Mouse (Mus musculus): ENCODE measurements around the gene Stxbp5l. TPM values are rescaled to one million over a fixed set of nuclear protein-coding genes. Genes with fewer than 3 reads are reported as not detected.

The Stxbp5l gene
- polyA plus RNA-seq, 1 experiment: not detected

DNA sequence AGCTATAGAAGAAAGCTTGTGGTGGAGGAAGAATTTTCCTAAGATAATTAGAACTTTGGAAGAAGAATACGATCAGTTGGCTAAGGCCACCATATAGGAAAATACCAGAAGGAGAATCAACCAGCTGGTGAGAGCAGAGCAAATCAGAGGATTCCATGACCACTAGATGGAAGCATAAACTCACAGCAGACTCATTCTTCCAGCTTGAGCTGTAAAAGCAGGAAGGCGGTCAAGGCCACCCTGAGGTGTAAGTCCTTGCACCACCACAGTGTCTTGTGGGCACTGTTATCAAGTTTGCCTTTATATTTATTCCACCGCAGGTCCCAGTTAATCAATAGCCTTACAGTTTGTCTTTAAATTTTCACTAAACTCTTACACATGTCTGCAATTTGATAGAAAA, 275.5 kb downstream of the Stxbp5l start:
- Histone ChIP-seq H3K79me2 (ENCODE audit: control insufficient read depth, insufficient read depth) (no peaks in the 10 kb centered on the region), H3K4me3 (no peak overlapping the region), H3K4me2 (ENCODE audit: low read depth) (no peak overlapping the region), H3K27me3 (ENCODE audit: control insufficient read depth, insufficient read depth, insufficient read length) (no peaks in the 10 kb centered on the region), H3ac (ENCODE audit: control insufficient read depth, insufficient read length) (no peak overlapping the region), H3K36me3 (ENCODE audit: control insufficient read depth, insufficient read depth) (no peaks in the 10 kb centered on the region)
- TF ChIP-seq POLR2AphosphoS2 (IDR thresholded peaks at IDR 0.05; ENCODE audit: insufficient read length, low read depth): no peak
- no peak for TF ChIP-seq TCF12 (IDR thresholded peaks at IDR 0.05; ENCODE audit: insufficient read depth, poor library complexity, severe bottlenecking)
- TF ChIP-seq TCF3 (IDR thresholded peaks at IDR 0.05; ENCODE audit: insufficient read length, low read depth): no peak
- no peak for TF ChIP-seq MYOG (IDR thresholded peaks at IDR 0.05; ENCODE audit: control insufficient read depth in 1 of 3, insufficient read depth in 1 of 3, insufficient read length in 2 of 3, low read depth in 2 of 3)
- TF ChIP-seq CEBPB (IDR thresholded peaks at IDR 0.05; ENCODE audit: insufficient read depth, poor library complexity, severe bottlenecking): no peak
- TF ChIP-seq SRF (IDR thresholded peaks at IDR 0.05; ENCODE audit: control insufficient read depth, insufficient read length, low read depth): no peak
- no peak for TF ChIP-seq POLR2A (IDR thresholded peaks at IDR 0.05; ENCODE audit: insufficient read length, low read depth)
- no peak for TF ChIP-seq MAX (IDR thresholded peaks at IDR 0.05; ENCODE audit: low read depth)
- no peak for TF ChIP-seq MYOD1 (IDR thresholded peaks at IDR 0.05; ENCODE audit: control insufficient read depth in 1 of 3, insufficient read length in 2 of 3, low read depth in 2 of 3)
- no peak for TF ChIP-seq REST (IDR thresholded peaks at IDR 0.05; ENCODE audit: insufficient read depth, insufficient read length)
- TF ChIP-seq USF1 (IDR thresholded peaks at IDR 0.05; ENCODE audit: low read depth): no peak
- no peak for TF ChIP-seq E2F4 (IDR thresholded peaks at IDR 0.05; ENCODE audit: insufficient read depth)

GRCm38 (mm10) chr16:37108763-37109162, 276.0 kb downstream of the Stxbp5l start:
- H3K36me3 ChIP-seq (ENCODE audit: control insufficient read depth, insufficient read depth): no peaks in the 10 kb centered on the region
- no peak overlapping the region for H3K4me2 ChIP-seq (ENCODE audit: low read depth)
- H3K27me3 ChIP-seq (ENCODE audit: control insufficient read depth, insufficient read depth, insufficient read length): no peaks in the 10 kb centered on the region
- H3K79me2 ChIP-seq (ENCODE audit: control insufficient read depth, insufficient read depth): no peaks in the 10 kb centered on the region
- no peak overlapping the region for H3K4me3 ChIP-seq
- TF ChIP-seq REST (IDR thresholded peaks at IDR 0.05; ENCODE audit: insufficient read depth, insufficient read length): no peak
- no peak for TF ChIP-seq TCF12 (IDR thresholded peaks at IDR 0.05; ENCODE audit: insufficient read depth, poor library complexity, severe bottlenecking)
- TF ChIP-seq POLR2A (IDR thresholded peaks at IDR 0.05; ENCODE audit: insufficient read length, low read depth): no peak
- no peak for TF ChIP-seq USF1 (IDR thresholded peaks at IDR 0.05; ENCODE audit: low read depth)
- no peak for TF ChIP-seq CEBPB (IDR thresholded peaks at IDR 0.05; ENCODE audit: insufficient read depth, poor library complexity, severe bottlenecking)
- TF ChIP-seq MAX (IDR thresholded peaks at IDR 0.05; ENCODE audit: low read depth): no peak
- no peak for TF ChIP-seq MYOG (IDR thresholded peaks at IDR 0.05; ENCODE audit: control insufficient read depth in 1 of 3, insufficient read depth in 1 of 3, insufficient read length in 2 of 3, low read depth in 2 of 3)
- TF ChIP-seq E2F4 (IDR thresholded peaks at IDR 0.05; ENCODE audit: insufficient read depth): no peak
- TF ChIP-seq POLR2AphosphoS2 (IDR thresholded peaks at IDR 0.05; ENCODE audit: insufficient read length, low read depth): no peak
- no peak for TF ChIP-seq TCF3 (IDR thresholded peaks at IDR 0.05; ENCODE audit: insufficient read length, low read depth)
- no peak for TF ChIP-seq SRF (IDR thresholded peaks at IDR 0.05; ENCODE audit: control insufficient read depth, insufficient read length, low read depth)
- TF ChIP-seq MYOD1 (IDR thresholded peaks at IDR 0.05; ENCODE audit: control insufficient read depth in 1 of 3, insufficient read length in 2 of 3, low read depth in 2 of 3): no peak
- H3ac ChIP-seq (ENCODE audit: control insufficient read depth, insufficient read length): no peak overlapping the region

GRCm38 (mm10) chr16:37094169-37094833, 290.5 kb downstream of the Stxbp5l start:
- H3K4me3 ChIP-seq: no peak overlapping the region

GRCm38 (mm10) chr16:37089648-37090047, 295.1 kb downstream of the Stxbp5l start:
- no peak overlapping the region for H3K4me2 ChIP-seq (ENCODE audit: low read depth)
- H3K4me3 ChIP-seq: no peak overlapping the region
- no peak overlapping the region for H3ac ChIP-seq (ENCODE audit: control insufficient read depth, insufficient read length)
- H3K36me3 ChIP-seq (ENCODE audit: control insufficient read depth, insufficient read depth): peaks cover 7% of the 10 kb centered on the region
- TF ChIP-seq POLR2A (IDR thresholded peaks at IDR 0.05; ENCODE audit: insufficient read length, low read depth) (no peak), TCF3 (IDR thresholded peaks at IDR 0.05; ENCODE audit: insufficient read length, low read depth) (no peak)
- H3K79me2 ChIP-seq (ENCODE audit: control insufficient read depth, insufficient read depth): no peaks in the 10 kb centered on the region
- H3K27me3 ChIP-seq (ENCODE audit: control insufficient read depth, insufficient read depth, insufficient read length): no peaks in the 10 kb centered on the region

More at GRCm38 (mm10) chr16:37094169-37094833, 290.5 kb downstream of the Stxbp5l start:
- TF ChIP-seq SRF (IDR thresholded peaks at IDR 0.05; ENCODE audit: control insufficient read depth, insufficient read length, low read depth) (no peak), POLR2A (IDR thresholded peaks at IDR 0.05; ENCODE audit: insufficient read length, low read depth) (no peak), E2F4 (IDR thresholded peaks at IDR 0.05; ENCODE audit: insufficient read depth) (no peak), USF1 (IDR thresholded peaks at IDR 0.05; ENCODE audit: low read depth) (no peak), MAX (IDR thresholded peaks at IDR 0.05; ENCODE audit: low read depth) (no peak), POLR2AphosphoS2 (IDR thresholded peaks at IDR 0.05; ENCODE audit: insufficient read length, low read depth) (no peak), CEBPB (IDR thresholded peaks at IDR 0.05; ENCODE audit: insufficient read depth, poor library complexity, severe bottlenecking) (no peak), TCF3 (IDR thresholded peaks at IDR 0.05; ENCODE audit: insufficient read length, low read depth) (no peak), TCF12 (IDR thresholded peaks at IDR 0.05; ENCODE audit: insufficient read depth, poor library complexity, severe bottlenecking) (no peak), MYOD1 (IDR thresholded peaks at IDR 0.05; ENCODE audit: control insufficient read depth in 1 of 3, insufficient read length in 2 of 3, low read depth in 2 of 3) (no peak), MYOG (IDR thresholded peaks at IDR 0.05; ENCODE audit: control insufficient read depth in 1 of 3, insufficient read depth in 1 of 3, insufficient read length in 2 of 3, low read depth in 2 of 3) (no peak), REST (IDR thresholded peaks at IDR 0.05; ENCODE audit: insufficient read depth, insufficient read length) (no peak)
- Histone ChIP-seq H3ac (ENCODE audit: control insufficient read depth, insufficient read length) (no peak overlapping the region), H3K27me3 (ENCODE audit: control insufficient read depth, insufficient read depth, insufficient read length) (no peaks in the 10 kb centered on the region), H3K4me2 (ENCODE audit: low read depth) (no peak overlapping the region), H3K36me3 (ENCODE audit: control insufficient read depth, insufficient read depth) (peaks cover 9% of the 10 kb centered on the region), H3K79me2 (ENCODE audit: control insufficient read depth, insufficient read depth) (no peaks in the 10 kb centered on the region)
